Mouse (Mus musculus) cerebellum, adult 11 months (tissue): ENCODE results near the gene Myo1b.
"Not testable (repeated sequence)": the region's sequence is repeated elsewhere in the genome, so short reads cannot be mapped to it uniquely, and the experiment has no call there.

Source experiments
- DNase-seq: peaks from one replicate; pipeline ENCODE4 v3.0.0; 2022

Gene Myo1b

DNA sequence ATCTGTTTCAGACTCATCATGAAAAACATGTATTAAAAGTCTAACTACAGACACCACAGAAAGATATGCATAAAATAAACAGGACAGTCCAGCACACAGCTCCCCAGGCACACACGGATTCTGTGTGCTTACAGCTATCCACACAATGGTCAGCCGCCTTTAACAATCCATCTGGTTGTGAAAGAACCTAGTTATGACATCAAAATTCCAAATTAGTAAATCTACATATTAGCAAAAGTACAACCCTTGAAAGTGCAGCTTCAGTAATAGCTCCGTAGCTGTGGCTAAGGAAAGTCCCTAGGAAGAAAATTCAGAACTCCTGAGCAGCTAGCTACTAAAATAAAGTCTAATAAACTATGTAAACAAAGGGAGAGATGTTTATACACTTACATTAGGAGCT is 21.1 kb downstream of the Myo1b start:
- DNase-seq, result no peak

DNA sequence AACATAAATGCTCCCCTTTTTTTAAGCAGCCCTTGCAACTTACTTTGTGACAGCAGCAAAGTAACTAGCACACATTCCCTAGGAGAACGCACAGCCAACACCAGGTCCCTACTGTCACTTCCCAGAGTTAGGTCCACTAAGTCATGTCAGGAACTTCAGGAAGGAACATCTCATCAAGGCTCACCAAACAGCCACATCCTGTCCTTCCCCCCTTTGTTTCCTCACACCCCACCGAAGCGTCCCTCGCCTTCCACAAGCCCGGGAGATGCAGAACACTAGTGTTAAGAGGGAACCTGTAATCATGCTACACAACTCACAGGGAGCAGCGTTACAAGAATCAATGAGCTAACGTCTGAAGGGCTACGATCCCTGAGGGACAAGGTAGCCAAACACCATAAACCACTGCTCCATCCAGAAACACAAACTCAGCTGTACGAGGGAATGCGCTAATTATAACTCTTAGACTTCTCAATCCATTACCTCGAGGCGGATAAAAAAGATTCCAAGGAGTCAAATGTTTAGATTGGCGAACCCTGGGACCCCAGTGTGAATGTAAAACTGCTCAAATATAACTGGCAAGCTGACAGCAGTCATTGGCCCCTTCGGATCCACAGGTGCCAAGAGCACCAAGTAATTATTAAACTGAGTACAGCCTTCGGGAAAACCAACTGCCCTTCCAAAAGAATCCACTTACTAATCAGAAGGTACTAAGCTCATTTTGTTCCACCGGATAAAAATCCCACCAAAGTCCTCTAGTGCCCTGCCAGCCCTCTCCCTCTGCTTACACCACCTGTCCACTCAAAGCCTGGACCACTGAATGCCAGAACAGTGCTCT is 22.1 kb downstream of the Myo1b start:
- no peak for DNase-seq

DNA sequence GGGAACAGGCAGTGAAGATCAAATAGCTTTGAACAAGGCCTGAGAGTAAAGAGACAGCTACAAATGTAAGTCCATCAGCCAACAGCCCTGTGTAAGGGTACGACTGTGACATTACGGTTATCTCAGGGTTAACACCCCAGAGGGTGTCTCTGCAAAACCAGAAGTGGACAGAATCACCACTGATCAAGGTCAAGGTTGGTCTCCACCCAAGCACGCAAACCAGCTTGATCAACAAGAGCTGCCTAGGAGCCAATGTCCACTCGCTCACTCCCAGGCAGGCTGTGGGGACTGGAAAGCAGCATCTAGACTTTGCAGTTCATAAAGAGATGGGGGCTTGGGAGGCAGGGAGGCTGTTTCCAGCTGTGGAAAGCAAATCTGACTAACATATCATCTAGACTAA is 23.9 kb downstream of the Myo1b start:
- no peak for DNase-seq

DNA sequence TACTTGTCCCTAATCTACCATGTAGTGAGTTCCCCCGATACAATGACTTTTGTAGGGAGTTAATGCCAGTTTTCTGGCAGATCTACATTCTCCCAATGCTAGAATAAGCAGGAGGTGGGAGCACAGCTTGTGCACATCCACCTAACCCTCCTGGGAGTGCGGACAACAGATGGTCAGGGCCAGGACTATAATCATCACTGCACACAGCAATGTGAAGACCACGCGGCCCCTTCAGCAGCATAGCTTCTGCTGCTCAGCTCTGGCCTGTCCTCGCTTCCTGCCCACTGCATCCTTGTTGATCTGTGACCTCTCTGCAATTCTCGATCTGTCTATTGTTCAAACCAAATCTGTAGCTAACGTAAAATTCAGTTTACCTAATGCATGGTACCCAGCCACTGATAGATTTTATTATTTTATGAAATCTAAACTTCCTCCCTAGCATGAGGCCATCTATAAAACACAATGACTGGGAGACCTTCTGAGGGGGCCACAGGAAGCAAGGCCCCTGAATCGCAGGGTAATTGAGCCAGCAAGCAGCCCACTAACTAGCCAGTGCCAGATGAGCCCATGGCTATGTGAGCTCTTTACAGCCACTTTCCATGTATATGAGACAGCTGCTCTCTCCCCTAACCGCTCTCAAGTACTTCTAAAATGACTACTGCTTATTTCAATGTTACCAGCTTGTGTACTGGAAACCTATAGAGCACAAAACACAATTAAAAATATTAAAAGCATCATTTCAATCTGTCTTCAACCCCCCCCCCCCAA is 27.6 kb downstream of the Myo1b start:
- no peak for DNase-seq

DNA sequence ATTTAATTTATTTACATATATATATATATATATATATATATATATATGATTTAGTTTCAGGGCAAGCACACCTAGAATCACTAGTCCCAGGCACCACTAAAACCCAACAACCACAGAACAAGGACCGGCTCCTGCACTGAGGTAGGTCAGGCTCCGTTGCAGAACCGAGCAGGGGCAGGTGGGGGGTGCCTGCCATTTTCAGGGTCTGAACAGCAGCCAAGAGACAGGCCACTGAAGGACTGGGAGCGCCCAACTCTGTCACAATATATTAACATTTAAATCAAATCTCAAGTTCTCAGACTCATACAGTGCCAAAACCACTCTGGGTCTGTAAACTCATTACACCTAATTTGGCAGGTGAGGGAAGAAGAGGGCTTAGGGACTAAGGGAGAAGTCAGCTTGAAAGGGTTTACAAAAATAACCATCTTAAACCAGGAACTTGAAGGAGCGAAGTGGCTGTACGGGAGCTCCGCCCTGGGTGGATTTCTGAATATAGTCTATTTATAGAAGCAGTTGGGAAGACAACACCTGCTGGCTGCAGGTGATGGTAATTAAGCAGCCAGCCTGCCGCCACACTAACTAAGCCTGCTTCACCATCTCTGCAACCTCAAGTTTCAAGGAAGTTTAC is 30.4 kb downstream of the Myo1b start:
- no peak for DNase-seq

DNA sequence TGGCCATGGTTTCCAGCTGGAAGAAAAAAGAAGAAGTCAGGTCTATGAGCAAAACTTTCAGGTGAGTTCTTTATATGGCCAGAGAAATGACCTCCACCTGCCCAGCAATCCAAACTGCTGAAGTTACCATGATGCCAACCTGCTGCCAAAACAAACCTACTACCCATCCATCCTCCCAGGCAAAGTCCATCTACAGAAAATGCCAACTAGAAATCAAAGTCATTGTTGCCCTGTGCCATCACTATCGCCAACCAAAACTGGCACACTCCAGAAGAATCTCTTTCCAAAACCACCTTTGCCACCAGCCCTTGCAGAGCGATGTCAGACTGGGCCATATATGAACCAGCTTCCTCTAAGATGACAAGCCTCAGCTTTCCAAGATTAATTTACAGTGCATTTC is 32.7 kb downstream of the Myo1b start:
- no peak for DNase-seq

DNA sequence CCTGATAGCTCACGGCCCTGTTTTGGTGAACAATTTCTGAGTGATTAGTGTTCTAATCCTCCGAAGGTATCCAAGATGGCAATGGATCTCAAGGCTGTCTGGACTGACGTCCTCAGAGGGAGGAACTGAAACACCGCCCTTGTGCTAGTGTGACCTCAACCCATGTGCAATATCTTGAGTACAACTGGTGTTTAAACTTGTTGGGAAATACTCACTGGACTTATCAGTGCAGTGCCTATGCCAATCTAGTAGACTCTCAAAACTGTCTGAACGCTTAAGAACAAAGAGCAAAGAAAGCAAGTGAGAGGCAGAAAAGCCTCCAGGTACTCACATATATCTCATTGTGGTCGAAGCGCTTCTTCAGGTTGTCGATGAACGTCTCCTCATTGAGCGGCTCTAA is 33.1 kb downstream of the Myo1b start:
- DNase-seq, result no peak

DNA sequence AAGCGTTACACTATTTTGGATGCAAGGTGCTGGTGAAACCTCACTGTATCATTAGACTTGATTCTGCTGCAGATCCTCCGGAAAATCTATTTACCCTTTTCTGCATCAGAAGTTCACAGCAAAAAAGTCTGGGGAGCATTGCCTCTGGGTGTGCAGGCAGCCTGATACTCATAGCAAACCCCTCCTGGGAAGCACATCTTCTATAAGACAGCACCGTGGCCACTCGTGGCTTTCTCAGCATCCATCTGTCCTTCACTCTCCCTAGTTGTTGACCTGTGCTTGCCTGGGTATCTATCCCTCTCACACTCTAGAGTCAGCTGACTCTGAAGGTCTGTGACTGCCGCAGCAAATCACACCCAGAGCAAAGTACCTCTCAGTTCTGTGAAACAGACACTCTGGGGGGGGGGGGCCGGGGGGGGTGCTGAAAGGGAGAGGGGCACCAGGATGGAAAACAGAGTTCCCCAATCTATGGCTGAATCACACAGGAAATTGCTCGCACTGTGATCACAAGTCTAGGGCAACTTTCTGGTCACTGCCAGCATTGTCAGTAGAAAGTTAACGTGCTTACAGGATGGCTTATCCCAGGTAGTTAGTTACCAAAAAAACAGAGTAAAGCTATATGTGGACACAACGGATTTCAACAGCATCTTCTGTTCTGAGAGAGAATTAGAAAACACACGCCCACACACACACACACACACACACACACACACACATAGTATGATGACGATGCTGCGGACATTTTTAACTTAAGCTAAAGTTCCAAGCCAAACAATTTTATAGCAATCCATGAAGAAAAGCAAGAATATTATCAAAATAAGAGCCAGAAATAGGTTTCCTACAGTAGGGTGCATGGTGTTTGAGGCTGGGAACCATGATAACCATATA is 35.7 kb downstream of the Myo1b start:
- no peak for DNase-seq

DNA sequence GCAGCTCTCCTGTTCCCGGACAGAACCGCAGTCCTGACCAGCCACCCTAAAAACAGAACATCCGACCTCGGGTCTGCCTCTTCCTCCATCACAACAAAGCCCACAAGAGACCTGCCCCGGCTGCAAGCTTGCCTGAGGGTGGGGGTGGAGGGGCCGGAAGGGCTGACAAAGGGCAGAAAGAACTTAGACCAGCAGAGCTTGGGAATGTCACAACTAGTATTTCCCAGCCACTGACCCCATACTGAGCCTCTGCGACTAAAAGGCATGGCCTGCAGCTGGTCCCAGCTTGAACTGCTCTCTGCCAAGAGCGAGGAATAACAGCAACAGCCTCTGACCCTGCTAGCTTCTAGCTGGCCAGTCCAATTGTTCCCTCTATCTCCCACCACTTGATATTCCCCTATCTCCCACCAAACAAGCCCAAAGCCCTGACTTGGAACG is 36.5 kb downstream of the Myo1b start:
- no peak for DNase-seq

DNA sequence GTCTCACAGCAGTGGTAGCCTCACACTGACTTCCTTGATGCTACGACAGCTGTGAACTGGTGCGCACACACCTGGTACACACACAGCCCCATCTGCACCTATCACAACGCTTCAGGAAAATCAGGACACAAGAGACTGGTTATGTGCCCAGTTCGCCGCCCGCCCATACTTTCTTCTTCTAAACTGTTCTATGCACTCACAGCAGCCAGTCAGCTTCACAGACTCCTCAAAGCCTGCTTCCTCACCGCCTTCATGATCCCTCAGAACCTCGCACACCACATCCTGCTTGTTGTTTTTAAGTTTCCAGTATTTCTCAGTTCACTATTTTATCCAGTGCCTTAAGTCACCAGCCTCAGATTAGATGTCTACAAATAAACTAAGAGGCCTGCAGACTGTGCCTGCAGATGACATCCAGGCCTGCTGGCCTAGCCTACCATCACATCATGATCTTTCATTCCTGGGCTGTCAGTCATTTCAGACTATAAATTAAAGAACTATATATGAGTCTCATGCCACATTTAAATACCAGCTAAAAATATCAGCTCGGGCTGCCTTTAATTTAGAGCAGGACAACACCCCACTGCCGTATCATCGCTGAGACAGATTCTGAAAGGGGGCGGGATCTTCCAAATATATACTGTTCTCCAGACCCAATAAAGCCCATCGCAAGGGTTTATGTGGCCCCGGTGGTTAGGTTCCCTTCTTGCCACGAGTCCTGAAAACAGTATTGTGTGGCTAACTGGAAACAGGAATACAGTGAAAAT is 40.2 kb downstream of the Myo1b start:
- no peak for DNase-seq

DNA sequence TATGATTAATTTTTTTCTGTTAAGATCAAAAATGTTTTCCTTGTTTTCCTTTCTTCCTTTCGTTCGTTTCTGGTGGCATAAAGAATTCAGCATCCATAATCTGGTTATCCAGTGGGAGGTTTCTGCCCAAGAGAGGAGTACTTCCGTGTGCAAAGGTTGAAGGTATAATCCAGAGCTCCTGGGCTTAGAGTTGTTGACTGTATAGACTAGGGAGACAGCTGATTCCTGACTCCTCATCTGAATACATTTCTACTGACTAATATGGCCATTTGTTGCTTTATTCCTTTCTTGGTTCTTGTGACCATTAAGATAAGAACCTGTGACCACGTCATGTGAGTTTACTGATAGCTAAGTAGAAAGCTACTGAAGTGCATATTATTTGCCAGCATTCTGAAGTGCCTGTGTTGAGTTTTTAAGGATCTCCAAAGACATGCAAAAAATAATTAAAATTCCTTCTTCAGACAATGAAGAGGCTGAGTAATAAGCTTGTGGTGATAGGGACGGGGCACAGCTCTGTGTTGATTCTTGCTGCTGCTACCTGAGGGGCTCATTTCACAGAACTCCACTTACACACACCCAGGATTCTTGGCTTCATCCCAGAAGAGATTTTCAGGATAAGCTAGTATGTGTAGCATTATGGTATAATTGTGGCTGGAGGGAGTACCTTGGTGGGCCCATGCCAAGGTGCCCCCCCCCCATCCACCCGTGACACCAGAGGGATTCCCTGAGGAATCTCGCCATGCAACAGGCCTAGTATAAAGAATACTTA is 43.2 kb downstream of the Myo1b start:
- DNase-seq, result no peak

DNA sequence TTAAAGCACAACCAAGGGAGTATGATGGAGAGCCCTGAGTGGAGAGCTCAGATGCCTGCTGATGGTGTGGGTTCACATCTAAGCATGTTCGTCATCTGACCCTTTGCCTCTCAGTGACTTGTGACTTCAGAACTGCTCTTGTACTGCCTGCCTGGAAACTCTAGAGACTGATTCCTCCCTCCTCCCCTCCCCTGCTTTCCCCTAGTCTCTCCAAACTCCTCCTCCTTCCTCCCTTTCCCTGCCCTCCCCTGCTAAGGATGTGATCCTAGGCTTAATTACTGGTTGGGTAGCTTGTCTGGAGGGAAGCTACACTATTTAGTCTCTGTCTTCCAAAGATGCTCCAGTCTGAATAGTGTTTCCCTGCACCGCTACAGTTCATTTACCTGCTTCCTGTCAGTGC is 44.6 kb downstream of the Myo1b start:
- not testable (repeated sequence) for DNase-seq

DNA sequence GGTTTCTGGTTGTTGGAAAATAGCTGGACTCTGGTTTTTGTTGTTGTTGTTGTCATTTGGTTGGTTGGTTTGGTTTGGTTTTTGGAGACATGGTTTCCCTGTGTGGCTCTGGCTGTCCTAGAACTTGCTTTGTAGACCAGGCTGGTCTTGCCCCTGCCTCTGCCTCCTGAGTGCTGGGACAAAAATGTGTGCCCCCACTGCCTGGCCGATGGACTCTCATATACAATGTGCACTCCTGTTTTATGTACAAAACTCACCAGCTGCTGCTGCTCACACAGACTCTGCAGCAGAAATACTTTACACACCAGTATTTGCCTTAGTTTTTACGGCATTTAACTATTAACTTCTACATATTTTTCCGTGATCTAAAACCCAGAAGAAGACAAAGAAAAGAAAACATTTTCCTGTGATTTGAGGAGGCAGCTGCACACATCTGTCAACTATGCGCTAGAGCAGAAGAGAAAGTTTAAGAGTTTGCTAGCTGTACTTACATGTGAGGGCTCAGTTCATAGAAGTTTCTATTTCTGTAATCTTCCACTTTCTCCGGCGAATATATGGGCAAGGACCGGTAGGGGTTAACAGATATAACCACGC is 52.9 kb downstream of the Myo1b start:
- no peak for DNase-seq

DNA sequence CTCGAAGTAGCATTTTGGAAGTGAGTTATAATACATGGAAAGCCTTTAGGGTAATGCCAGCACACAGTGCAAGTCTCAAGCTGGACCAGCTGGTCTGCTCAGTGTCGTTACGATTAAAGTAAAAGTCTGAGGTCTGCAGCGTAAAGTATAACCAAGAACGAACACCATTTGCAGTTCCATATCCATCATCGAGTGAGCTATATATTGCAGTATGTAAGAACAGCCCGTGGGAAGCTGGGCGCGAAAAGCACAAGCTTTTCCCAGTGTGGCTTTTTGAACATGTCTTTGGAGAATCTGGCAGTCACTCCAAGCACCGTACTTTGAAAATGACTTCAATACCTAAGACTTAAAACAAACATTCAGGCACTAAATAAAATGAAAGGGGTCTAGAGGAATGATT is 55.0 kb downstream of the Myo1b start:
- DNase-seq, result no peak

DNA sequence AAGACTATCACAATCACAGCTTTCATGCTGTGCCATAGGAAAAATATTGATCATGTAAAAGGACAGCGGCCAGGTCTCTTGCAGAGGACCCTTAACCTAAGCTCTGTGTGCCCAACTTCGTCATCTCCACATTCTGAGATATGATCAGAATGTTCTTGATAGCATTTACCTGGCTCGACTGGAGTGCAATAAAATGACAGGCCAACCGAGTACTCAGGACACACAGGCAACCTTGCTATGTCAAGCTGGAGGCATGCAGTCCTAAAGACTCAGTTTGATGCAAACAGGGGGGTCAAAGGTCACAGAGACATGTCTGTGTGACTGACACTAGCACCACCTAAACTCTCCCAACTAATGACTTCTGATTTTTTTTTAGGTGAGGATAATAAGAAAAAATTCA is 58.9 kb downstream of the Myo1b start:
- DNase-seq, result no peak

DNA sequence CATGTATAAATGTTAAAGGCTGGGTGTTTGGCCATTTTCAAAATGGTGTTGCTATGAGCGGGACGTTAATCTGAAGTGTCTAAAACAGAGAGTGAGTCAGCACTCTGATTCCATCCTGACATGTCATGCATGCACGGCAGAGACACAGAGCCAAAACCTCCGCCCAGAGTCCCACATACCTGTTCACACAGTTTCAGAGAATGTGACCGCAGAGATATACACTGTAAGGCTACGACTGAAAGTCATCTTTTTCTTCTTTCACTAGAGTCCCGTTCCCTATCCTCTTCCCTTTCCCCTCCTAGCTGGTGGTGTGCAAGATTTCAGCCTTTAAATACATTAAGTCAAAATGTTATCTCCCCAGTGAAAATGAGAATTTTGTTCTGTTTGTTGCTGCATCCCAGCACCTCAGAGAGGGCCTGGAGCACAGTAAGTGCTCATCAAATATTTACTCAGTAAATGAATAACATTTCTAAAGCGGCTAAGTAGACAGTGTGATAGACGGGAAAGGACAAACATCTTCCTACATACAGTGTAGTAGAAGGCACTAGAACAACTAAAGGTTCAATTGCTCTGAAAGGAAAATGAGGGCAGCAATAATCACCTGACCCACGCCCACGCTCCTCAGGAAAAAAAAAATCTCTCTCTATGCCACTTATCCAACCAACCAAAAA is 59.5 kb downstream of the Myo1b start:
- DNase-seq, result no peak

DNA sequence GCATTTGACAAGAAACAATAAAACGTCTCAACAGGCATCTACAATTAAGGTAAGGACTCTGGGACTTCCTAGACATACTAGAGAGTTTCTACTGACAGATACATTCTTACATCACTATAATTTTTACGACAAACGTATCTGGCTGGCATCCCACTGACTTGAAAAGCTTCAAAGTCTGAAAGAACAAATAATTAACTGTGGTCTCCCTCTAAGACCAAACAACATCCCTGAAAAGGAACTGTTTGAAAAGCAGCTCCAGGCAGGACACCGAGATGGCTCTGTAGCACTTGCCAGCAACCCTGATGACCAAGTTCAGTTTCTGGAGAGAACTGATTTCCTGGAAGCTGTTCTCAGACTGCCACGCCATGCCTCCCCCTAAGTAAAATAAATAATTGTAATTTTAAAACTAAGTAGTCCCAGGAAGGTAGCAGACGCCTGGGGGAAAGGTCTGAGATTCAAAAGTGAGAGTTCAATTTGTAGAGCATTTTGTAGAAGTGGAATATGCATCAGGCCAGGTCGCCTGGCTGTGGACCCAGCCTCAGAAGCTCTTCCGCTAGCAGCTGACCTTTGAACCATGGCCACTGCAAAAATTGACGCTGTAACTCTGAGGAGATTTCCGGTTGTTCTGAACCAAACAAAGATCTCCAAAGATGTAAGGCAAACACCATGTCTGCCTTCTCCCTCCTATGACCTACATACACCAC is 60.2 kb downstream of the Myo1b start:
- no peak for DNase-seq

DNA sequence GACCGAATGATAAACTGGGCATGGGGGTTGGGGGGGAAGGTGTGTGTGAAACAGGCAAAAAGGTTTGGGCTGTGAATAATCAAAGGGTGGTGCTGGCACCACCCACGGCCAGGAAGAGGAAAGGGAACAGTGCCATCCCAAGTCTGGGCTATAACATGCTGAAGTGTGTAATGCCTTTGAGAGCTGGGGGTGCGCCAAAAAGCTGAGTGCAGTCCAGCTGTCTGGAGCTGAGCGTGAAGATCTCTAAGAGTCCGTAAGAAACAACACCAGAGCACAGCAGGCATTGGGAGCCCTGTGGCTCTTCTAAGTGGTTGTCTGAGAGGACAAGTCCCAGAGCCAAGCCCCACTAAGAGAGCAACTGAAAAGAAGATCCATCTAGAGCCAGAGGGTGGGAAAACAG is 63.6 kb downstream of the Myo1b start:
- no peak for DNase-seq

DNA sequence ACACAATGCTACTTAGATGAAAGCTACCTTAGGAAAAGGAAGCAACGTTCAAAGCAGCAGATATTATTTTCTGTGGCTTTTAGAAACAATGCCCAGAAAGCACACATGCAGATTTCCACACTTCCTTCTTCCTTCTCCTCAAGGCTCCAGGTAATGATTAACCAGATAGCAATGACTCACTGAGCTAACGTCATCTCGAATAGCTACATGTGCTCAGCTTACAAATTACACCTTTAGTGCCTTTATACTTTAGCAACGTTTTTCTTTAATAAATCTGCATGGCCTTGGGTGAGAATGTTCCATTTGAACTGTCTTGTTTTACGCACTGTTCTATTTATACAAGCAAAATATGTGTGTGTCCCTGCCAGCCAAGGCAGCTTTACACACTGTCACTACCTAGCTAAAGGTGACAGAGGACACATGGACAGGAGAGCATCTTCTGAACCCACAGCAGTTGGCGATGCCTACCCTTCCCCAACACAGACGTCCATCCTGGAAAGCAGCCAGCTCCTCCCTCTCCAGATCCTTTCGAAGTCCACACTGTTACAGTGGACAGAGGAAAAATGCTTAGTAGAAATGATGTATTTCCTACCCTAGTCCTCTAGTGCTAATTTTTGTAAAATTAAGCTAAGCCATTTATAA is 66.2 kb downstream of the Myo1b start:
- DNase-seq, result no peak
